Mouse (Mus musculus) kidney, adult 11 months (tissue): ENCODE data around the gene Wdr5.
"Not testable (repeated sequence)": the region's sequence is repeated elsewhere in the genome, so short reads cannot be mapped to it uniquely, and the experiment has no call there.

Source experiments
- DNase-seq: peaks from one replicate; pipeline ENCODE4 v3.0.0; 2022

The Wdr5 gene

DNA sequence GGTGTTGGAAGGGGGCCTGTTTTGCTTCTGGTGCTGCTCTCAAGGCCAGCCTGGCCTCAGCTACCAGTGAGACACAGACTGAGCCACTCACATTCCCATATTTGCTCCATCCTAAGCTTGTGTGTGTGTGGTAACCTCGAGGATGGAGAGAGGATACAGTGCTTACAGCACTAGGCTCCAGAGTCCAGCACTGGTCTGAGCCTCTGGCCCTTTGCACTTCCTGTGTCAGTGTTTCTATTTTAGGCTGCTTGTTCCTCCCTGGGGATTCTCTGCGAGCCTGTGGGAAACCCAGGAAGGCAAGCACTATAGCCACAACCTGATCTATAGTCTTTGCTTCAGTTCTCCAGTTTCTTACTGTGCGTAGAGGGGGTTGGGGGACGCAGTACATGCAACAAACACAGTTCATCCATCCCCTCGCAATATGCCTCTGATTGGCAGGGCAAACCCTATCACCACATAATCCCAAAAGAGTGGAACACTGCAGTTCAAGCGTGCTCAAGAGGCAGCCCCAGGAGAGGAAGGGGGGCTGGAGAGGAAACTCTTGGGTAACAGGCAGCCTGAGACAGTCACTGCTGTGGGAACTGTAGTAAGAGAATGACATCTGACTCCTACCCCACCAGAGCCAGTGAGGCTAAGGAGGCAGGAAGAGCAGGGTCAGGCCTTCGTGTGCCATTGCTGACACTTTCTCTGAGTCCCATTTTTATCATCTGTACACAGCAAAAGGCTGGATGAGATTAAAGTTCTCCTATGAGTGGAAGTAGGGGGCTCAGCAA, 10.7 kb upstream of the Wdr5 start:
- peak; percentile 25 for DNase-seq

DNA sequence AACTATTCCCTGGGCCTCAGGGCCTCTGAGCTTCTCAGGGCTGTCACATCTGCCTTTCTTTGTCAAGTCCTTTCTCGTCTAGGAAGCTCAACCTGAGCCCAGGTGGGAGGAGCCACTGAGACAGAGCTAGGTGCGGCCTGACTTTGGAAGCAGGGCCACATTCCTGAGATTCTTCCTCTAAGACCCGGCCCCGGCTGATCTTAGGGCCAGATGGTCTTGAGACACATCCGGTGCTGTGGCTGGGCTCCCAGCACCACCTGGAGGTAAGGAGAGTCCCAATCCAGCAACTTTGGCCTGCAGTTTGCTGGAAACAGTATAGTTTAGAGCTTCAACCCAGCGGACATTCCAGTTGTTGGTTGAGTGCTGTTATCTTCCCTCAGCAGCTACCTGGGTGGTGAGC, 9.4 kb upstream of the Wdr5 start:
- peak; percentile 57 for DNase-seq

DNA sequence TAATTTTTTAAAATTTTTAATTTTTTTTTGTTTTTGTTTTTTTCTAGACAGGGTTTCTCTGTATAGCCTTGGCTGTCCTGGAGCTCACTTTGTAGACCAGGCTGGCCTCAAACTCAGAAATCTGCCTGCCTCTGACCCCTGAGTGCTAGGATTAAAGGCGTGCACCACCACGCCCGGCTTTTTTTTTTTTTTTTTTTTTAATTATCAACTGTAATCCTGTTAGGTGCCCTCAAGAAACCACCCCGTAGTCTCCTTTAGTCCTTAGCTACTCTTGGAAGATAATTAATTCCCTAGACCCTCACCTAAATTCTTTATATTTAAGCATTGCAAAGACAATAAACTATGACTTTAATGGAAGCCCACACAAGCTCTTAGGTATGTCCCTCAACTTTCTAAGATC, 8.3 kb upstream of the Wdr5 start:
- not testable (repeated sequence) for DNase-seq

DNA sequence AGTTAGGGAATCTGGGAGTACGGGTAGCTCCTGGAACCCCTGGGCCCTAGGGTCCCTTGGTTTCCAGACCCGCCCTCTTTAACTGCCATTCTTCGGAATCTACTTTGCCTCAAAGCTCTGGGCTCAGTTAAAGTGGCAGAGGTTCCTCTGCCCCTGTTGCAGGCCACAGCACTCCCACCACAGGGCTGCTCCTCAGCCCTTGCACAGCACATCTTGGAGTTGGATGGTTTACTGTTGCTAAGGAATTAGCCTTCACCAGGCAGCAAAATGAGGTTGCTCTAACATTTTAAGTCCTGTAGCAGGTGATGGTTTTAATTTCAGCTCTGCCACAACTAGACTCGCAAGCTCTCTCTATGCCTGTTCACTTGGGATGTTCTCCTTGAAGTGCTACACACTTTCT, 7.4 kb upstream of the Wdr5 start, which contains the start of gene Brd3:
Gene Brd3 (minus strand): TSS at position 101 of the 400 bp plus-strand sequence.
- no peak for DNase-seq

DNA sequence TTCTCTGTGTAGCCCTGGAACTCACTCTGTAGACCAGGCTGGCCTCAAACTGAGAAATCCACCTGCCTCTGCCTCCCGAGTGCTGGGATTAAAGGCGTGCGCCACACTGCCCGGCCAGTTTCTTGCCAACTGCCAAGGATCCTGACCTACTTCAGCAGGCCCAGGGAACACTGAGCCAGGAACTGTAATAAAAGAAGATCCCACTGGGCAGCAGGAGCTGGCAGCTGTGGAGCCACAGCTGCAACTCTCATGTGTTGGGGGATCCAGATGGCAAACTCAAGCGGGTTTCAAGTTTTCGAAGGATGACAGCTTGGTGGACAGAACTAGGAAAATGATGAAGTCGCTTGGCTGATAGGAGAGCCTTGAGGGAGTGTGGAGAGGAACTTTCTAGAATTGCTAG, 4.3 kb upstream of the Wdr5 start:
- DNase-seq, result no peak

DNA sequence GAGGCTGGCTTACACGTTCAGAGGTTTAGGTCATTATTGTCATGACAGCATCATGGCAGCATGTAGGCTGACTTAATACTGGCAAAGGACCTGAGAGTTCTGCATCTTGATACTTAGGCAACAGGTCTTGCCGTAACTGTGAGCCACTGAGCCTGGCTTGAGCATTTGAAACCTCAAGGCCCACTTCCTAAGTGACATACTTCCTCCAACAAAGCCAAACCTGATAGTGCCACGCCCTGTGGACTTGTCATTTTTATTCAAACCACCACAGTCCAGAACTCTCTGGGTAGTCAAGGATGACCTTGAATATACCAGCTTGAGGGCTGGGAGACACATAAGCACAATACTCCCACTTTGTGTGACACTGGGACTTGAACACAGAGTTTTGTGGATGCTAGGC, 2.0 kb upstream of the Wdr5 start:
- no peak for DNase-seq

DNA sequence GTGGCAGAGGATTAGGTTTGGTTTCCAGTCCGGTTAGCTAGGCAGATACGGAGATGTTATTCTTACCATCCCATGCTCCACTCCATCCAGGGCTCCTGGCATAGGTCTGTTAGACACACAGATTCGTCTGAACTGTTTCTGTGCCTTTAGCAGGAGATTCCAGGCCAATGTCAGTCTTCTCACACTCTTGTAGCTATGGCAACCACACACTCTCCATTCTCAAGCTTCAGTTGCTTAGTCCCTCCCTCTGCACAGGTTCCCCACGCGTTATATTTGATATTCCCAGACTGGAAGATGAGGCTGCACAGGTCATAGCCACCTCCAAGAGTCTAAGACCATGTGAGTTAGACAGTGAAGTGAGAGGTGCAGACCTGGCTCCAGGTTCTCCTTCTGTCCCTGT, 1.1 kb upstream of the Wdr5 start:
- no peak for DNase-seq

DNA sequence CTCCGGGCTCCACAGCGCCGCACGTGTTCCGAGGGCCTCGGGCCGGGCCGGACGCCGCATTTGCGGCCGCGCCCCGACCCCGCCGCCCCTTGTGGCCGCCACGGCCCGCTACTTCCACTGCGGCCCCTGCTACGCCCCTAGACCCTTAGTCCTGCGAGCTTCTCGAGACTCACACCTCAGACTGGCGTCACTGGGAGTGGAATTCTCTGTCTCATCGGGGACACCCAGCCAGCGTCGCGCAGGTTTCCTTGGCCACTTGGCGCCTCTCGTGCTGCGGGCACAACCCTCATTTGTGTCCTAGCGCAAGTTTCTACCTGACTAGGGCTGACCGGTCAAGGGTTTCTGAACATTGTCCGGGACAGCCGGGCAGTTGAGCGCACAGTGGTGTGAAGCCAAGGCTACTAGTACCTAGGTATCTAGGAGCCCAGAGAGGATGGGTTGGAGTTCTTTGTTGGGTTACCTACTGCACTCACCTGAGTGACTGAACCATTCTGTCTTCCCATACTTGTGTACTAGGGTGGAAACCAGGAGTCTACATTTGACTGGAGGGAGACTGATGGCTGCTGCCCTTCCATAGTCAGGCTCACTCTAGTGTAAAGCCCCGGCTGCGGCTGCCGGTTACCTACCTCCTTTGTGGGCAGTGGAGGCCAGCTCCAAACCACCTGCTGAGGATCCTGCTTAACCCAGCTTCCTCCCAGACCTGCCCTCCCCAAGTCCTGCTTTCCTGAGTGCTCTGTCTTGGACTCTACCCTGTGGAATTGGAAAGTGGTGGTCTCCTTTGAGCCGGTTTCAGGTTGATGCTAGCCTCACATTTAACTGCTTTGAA, 597 bp downstream of the Wdr5 start:
- peak; percentile 59 for DNase-seq

DNA sequence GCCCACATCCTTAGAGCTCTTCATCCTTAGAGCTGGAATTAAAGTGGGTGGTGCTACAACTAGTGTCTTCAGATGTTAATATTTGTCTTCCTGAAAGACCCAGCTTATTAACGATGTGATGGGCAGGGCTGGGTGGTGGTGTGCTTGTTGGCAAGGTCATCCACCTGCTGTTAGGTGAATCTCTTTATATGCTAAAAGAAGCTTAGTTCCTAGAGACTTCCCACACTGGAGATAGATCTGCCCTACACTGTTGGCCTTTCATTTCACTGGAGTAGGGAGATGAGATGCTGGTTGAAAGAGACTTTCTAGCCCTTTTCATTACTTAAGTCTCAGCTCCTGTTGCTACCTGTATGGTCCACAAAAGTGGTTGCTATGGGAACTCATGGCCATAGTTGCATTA, 1.3 kb downstream of the Wdr5 start:
- DNase-seq, result no peak

DNA sequence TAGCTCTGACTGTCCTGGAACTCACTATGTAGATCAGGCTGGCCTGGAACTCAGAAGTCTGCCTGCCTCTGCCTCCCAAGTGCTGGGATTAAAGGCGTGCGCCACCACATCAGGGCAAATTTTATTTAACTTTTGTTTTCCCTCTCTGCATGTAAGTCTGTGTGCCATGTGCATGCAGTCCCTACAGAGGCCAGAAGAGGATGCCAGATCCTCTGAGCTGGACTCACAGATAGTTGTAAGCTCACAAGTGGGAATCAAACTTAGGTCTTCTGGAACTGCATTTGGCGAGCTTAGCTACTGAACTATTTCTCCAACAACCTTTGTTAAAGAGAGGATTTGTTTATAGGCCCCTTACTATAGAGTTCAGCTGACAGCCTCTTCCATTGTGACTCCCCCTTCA, 3.3 kb downstream of the Wdr5 start:
- no peak for DNase-seq

DNA sequence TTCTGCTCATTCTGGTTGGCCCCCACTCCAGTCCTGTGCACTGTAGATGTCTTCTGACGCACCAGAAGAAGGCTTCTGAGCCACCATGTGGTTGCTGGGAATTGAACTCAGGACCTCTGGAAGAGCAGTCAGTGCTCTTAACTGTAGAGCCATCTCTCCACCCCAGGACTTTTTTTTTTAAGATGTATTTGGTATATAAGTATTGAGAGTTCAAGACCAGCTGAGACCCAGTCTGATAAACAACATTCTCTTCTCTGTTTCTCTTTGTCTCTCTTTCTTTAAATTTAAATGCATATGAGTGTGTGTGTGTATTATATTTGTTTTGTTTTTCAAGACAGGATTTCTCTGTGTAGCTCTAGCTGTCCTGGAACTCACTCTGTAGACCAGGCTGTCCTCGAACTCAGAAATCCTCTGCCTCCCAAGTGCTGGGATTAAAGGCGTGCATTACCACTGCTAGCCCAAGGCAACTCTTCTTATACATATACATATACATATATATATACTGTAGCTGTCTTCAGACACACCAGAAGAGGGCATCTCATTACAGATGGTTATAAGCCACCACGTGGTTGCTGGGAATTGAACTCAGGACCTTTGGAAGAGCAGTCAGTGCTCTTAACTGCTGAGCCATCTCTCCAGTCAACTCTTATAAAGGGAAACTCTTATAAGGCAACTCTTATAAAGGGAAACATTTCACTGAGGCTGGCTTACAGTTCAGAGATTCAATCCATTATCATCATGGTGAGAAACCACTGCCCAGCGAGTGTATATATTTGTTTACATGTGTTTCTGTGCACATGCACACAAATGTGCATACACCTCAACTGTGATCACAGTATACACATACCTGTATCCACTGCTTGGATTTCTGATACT, 23.7 kb downstream of the Wdr5 start:
- DNase-seq, result not testable (repeated sequence)

DNA sequence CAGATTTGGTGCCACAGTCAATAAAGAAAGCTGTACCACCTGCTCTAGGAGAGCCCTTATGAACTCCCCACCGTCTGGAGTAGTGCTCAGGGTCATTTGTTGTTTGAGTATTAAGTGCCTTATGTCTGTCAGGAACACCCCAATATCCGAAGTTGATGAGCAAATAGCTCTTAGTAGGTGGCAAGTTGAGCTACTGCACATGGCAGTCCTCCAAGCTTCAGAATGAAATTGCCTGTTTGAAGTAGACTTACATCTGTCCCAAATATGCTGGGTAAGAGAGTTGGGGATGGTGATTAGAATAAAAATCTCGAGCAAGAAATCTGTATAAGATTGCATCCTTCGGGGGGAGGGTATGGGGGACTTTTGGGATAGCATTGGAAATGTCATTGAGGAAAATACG, 24.4 kb downstream of the Wdr5 start:
- no peak for DNase-seq

DNA sequence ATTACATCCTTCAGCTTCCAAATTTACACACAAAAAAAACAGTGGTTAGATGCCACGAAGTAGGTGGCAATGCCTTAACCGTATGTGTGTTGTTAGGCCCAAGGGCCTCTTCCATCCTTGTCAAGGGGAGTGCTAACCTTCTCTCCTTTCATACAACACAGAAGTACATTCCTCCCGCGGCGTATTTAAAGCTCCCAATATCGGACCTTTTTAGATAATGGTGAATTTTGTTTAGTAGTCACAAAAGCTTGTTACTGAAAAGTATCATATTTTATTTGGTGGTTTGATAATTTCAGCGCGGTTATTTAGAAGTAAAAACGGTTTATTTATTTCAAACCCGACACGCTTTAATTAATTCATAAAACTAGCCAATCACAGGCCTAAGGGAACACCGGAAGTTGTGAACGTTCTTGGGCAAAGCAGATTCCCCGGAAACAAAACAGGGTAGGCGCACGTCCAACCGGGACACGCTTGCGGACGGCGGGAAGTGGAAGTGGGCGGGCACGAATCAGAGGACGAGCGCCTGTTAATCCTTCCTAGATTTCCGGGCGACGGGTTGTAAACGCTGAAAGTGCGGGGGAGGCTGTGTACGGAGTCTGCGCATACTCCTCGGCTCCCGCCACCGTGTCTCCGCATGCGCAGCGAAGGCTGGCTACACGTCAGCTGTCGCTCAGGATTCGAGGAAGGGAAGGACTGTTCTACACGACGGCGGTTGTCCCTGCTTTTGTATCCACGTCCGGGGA, 25.0 kb downstream of the Wdr5 start:
- DNase-seq, result peak; percentile 99

DNA sequence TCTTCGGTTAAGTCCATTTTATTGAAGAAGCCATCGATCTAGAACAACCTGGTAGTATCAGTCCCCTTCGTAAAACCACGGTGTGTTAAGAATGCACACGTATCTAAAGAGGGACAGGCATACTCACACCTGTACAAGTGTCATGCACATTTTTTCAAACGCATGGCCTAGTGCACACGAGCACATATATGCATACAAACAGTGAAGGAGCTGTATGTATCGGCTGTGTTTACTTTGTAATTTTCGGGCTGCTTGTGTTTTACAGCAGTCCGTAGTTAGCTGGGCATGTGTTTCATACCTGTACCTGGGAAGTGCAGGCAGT, 25.5 kb downstream of the Wdr5 start:
- no peak for DNase-seq

DNA sequence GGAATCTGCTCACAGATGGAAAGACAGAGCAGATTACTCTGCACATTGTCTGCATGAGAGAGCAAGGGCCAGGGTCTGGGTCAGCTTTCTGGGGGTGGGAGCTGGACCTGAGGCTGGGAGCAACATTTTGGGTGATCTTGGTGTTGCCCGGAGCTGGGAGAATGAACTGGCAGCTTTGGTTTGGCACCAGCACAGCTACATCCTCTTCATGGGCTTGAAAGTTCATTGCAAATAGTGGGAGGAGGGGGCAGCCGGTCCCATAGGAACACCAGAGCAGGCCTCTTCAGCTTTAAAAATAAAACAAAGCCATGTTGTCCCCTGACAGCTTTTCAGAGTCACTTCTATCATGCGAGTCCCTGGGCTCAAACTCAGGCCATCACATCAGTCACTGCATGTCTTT, 26.3 kb downstream of the Wdr5 start:
- DNase-seq, result no peak

DNA sequence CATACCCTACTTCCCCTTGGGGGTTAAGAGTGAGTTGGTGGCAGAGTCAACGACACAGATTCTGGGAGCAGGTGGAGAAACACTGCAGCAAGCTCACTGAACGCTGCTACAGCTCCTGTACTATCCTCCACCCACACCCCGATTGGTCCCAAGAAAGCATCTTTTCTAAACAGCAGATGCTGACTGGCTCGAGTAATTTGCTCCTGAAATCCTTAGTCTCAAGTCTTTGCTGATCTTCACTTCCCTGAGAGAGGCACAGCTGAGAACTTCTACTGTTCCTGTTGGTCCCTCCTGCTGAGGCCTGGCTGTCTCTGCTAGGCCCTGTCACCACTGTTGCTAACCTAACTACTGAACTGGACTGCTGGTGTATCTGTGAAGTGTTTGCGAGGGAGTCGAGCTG, 29.7 kb downstream of the Wdr5 start:
- no peak for DNase-seq

DNA sequence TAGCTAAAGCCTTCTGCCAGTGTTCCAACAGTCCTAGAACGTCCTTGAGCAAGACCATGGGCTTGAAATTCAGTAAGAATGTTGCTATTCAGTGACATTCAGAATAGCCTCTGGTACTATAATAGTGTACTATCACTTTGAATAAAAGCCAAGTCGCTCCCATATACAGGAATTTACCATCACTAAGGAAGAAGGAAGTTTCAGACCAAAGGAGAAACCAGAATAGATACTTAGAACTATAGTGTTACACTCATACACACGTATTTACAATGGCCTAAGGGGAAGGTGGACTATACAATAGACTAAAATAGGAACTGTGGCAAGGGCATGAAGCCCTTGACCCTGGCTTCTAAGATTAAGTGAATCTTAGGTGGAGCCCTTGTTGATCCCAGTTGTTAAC, 30.6 kb downstream of the Wdr5 start:
- DNase-seq, result not testable (repeated sequence)

DNA sequence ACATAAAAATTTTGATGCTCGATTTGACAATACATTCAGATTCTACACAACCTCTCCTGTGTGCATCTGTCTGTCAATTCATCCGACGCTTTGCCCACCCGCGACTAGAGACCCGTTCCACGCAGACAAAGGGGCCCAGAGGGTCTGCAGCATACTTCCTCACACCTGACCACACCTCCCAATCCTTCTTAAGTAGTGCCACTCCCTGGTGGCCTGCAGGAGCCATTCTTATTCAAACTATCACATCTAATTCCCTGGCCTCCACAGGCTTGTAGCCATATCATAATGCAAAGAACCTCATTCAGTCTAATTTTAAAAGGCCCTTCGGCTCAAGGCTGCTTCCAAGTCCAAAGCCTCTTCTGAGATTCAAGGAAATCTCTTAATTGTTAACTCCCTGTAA, 31.1 kb downstream of the Wdr5 start:
- not testable (repeated sequence) for DNase-seq

DNA sequence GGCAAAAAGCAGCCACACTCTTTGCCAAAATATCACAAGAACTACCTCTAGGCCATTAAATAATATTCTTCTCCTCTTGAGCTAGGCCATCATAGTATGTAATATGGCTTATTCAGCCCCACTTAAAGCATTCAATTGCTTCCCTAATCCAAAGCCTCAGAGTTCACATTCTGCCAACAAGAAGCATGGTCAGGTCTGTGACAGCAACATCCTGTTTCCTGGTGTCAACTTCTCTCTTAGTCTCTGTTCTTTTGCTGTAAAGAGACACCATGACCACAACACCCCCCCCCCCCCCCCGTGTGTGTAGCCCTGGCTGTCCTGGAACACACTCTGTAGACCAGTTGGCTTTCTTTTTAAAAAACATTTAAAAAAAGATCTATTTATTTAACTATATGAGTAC, 32.4 kb downstream of the Wdr5 start:
- DNase-seq, result no peak

DNA sequence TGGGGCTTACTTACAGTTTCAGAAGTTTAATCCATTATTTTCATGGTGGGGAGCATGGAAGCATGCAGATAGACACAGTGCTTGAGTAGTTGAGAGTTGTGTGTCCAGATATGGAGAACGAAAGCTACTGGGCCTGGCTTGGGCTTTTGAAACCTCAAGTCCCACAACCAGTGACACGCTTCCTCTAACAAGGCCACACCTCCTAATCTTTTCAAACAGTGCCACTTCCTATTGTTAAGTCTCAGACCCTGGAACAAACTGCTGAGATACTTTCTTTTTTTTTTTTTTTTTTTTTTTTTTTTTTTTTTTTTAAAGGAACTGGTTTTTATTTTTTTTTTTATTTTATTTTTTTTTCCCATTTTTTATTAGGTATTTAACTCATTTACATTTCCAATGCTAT, 33.0 kb downstream of the Wdr5 start:
- DNase-seq, result no peak

DNA sequence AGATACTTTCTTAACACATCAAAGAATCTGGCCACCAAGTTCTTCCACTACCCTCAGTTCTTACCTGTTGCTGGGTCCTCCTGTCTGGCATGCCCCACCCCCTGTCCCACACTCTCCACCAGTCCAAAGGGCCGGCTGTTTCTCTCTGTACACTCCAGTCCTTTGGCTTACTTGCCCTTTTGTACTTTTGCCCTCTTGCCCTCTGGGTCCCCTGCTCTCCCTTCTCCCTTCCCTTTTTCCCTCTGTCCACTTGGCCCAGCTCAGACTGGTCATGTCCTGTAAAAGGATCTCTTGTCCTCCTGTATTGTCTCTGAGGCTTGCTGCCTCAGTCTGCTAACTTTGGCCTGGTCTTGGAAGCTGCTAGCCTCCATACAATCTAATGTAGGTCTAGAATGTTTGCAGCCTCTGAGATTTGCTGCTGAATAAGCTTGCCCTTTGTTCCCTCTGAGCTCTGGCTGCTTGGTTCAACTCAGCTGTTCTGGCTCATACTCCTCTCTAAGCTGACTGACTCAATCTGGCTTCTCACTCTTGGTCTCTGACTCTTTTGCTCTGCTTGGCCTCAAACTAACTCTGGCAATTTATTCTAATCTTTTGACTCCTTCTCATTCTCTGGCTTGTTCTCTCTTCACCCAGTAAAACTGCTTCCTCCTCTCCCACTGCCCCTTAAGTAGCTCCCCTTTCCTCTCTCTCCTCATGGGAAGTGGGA, 33.9 kb downstream of the Wdr5 start:
- peak; percentile 64 for DNase-seq
